Mouse (Mus musculus) inflammation-experienced regulatory T-cells, adult 6 months (primary cell): Measurements from ENCODE around the gene Zfp1. TPM values are rescaled to one million over a fixed set of nuclear protein-coding genes. Genes with fewer than 3 reads are reported as not detected.

Experiments used
- ATAC-seq: one replicate; pipeline ENCODE4 v1.8.0; 2017
- polyA plus RNA-seq, 3 experiments: library from polyadenylated mRNA; unstranded; fragments of 100-300 nt; shearing (Covaris generic); gene quantifications; one replicate each; pipeline ENCODE4 v1.2.1; 2017

The Zfp1 gene
- polyA plus RNA-seq, result 10 to 100 TPM; 15.6 to 46.2 (median 33.0) TPM

- ATAC-seq, result peak; percentile 78
Observed at GRCm38 (mm10) chr8:111643264-111644141, at the start of gene Zfp1. Gene Zfp1, plus strand, starts transcription at chr8:111643401.

DNA sequence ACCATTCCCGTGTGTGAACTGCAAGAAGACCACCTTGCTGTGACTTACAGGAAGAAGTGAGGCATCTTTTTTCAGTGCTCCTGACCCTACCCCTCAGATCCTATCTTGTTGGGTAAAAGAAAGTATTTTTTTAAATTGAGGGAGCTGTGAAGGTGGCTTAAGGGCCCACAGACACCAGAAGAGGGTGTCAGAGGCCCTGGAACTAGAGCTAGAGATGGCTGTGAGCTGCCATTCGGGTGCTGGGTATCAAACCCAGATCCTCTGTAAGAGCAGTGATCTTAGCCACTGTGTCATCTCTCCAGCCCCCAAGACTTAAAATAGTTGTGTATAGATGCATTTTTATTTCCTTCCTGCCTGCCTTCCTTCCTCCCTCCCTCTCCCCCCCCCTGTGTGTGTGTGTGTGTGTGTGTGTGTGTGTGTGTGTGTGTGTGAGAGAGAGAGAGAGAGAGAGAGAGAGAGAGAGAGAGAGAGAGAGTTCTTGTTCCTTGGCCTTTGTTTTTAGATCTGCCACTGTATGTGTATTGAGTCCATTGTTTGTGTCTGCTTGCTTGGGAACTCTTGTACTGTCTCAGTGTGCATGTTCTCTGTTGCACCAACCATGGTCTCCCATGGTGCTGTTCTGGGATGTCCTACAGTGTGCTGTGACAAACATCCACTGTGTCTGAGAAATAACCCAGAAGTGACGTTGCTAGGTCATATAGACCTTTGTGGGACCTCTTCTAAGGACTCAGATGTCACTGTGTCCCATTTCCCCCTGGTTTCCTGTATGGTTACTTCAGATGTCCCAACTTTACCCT, 49.0 kb upstream of the Zfp1 start:
- ATAC-seq, result no peak

- no peak for ATAC-seq
Observed at GRCm38 (mm10) chr8:111594951-111595350, 48.2 kb upstream of the Zfp1 start.

DNA sequence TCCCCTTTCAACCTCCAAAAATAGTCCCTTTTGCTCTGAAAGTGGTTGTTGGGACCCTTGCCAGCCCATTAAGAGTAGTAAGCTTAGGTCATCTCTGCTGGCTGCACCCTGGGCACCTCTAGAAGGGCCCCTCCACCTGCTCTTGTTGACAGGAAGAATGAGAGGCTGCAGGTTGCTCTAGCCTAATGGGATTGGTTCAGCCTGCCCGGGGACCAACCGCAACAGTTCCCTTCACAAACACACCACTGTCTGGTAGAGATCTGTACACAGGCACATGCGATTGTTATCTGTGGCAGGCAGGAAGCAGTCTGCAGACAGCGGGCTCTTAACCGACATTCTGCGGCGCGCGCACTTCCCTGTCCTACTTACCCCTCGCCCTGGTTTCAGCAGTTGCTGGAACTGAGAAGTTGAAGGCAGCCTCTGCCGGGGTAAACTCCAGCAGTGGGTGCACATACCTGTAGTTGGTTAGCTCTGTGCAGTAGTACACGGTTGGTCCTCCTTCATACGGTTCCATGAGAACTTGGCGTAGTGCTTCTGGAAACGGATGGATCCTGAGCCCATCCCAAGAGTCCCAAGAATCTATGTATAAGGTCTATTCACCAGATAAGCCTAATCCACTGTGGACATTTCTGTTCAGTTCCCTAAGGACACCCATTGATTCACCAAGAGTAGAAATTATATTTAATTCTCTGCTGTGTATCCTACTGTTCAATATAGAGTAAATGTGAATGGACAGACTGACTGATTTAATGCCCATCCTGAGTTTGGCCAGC, 47.3 kb upstream of the Zfp1 start:
- ATAC-seq, result peak; percentile 93

- ATAC-seq, result no peak
Observed at GRCm38 (mm10) chr8:111596485-111596821, 46.7 kb upstream of the Zfp1 start.

GRCm38 (mm10) chr8:111597310-111597709, 45.9 kb upstream of the Zfp1 start:
- no peak for ATAC-seq

DNA sequence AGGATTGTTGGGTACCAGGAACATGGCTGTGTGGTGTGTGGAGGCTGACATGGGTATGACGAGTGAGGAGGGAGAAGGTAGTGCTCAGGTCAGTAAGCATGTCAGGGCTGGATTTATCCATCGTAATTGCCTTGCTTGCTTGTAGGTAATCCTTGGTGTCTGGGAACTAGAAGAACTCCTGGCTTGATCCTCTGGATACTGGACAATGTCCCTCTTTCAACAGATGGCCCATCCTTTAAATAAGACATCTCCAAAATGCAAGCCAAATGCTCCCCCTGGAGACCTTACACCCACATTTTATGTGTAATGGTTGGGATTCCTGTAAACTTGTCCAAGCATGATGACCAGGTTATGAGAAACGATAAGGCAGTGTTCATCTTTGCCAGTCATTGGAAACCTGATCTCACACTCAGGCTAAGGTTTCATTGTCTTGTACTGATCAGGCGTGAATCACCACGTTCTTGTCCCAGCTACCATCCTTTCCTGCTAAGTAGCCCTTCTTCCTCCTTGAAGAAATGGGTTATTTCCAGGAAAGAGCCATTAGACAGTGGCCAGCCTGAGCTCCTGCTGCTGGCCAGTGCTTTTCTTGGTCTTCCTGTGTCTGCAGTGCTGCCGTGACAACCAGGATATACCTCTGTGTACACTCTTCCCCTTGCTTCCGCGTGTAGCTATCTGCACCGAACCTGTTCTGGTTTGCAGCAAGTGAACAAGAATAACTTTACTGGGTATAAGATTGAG, 43.3 kb upstream of the Zfp1 start:
- ATAC-seq, result no peak

- no peak for ATAC-seq
Observed at GRCm38 (mm10) chr8:111602050-111602449, 41.2 kb upstream of the Zfp1 start.

DNA sequence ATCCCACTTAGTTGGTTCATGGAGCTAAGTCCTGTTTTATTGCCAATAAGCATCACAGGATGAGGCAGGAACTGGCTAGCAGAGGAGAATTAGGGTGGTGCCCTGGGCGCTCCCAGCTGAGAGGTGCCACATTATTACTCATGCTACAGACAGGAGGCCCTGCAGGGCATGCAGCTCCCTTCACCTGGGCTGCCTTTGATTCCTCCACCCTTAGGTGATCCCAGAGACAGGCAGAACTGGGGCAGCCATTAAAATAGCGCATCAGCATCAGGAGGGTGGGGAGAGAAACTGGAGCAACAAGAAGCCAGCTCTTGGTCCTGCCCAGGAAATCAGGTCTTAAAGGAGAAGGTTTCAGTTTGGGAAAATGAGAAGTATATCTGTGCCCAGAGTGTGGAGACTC, 38.2 kb upstream of the Zfp1 start:
- ATAC-seq, result no peak

DNA sequence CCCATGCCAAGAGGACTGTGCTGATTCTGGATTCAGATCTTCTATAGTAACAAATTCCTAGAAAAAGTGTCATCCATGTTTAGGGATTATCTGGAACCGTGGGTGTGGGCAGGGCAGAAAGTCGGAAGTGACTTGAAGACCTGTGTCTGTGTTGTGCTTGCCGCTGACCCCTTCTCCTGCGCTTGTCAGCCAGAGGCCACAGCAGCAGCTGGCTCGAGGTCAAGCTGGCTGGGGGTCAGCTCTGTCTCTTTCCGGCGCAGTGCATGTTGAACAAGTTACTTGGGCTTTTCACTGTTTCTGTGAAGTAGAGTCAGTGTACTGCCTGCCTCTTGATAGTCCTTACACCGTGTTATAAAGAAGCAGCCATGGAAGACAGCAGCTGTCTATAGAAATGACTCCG, 36.2 kb upstream of the Zfp1 start:
- no peak for ATAC-seq

GRCm38 (mm10) chr8:111607414-111607813, 35.8 kb upstream of the Zfp1 start:
- ATAC-seq, result no peak

DNA sequence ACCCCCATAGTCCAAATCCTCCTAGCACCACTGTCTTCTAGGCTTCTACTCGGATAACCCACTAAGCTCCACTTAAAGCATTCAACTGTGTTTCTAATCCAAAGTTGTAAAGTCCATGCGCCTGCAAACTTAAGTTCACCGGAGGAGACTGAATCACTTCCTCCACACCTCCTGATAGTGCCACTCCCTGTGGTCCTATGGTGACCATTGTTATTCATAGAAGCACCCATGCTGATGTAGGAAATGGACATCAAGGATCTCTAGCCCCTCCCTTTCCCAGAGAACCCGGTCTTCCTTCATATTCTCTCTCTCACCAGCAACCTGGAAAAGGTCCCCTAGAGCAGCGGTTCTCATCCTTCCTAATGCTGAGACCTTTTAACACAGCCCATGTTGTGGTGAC, 30.0 kb upstream of the Zfp1 start:
- ATAC-seq, result no peak

DNA sequence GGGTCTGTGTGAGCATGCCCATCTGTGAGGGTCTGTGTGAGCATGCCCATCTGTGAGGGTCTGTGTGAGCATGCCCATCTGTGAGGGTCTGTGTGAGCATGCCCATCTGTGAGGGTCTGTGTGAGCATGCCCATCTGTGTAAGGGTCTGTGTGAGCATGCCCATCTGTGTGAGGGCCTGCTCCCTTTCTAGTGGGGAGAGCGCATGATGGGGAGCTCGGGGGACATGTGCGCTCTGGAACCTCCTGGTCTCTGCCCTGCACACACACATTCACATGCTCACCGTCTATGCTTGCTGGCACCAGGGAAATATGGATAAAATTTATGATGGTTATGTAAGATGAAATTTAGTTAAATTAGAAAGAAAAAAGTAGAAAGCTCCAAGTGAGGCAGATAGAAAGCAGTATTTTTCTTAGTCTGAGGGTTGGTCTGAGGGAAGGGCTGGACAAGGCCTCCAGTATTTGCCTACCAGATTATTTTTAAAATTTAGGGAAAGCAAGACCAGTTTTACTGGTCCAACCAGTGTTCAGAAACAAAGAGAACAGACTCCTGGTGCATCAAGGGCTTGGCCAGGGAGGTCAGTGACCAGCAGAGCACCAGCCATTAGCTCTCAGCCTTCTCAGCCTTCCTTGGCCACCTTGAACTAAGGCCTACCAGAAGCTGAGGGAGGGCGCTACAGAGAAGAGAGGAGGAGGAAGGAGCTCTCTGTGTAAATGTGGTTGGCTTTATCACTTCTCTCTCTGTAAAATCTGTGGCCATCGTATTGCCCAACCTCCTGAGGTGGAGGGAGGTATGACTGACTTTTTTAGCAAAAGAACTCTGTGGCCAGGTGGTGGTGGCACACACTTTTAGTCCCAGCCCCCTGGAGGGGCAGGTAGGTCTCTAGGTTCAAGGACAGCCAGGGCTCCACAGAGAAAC, 28.2 kb upstream of the Zfp1 start:
- no peak for ATAC-seq

- ATAC-seq, result no peak
Observed at GRCm38 (mm10) chr8:111617812-111618211, 25.4 kb upstream of the Zfp1 start.

DNA sequence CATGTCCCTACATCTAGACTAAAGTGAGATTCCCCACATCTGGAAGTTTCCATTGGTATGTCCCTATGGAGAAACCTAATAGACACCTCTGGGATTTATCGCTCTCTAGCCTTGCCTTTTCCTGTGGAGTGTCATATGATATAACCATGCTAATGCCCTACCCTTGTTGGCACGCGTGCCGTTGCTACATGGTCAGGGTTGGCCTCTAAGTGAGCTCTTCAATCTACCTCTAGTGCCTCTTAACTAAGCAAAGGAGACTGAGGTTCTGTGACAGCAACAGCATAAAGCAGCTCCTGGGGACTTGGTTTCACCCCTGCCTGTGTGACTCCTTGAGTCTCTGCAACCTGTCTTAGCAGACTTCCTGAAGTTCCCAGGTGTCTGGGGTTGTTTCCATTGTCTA, 24.9 kb upstream of the Zfp1 start:
- ATAC-seq, result no peak

DNA sequence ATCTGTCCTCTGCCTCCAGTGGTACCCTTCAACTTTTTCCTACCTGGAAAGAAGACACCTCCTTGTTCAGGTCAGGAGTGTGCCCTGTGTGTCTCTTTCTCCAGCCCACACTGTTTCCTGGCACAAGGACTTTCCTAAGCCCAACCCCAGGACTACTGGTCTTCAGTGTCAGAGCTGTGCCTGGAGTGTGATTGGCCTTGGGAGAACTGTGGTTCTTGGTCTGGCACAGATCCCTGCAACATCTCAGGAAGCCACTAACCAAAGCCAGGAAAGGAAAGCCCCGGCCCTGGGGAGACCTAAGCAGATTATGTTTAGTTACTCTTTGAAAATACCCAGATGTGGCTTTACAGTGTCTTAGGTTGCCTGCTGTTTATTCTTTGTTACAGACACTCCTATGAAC, 23.3 kb upstream of the Zfp1 start:
- no peak for ATAC-seq

DNA sequence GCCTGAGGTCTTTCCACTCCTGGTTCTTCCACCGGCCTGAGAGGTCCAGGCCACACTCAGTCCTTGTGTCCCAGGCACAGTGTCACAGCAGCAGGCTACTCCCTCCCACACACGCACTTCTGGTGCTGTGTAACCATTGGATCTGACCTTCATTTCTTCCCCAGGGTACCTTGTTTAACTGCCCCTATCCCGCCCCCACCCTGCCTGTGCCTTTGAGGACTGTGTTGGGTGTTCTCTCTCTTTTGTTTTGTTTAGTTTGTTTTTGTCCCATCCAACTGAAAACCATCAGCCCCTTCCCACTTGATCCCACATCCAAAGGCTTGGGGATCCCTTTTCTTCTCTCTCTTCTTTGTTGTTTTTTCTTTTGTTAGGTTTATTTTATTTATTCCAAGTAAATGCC, 21.1 kb upstream of the Zfp1 start:
- ATAC-seq, result no peak

DNA sequence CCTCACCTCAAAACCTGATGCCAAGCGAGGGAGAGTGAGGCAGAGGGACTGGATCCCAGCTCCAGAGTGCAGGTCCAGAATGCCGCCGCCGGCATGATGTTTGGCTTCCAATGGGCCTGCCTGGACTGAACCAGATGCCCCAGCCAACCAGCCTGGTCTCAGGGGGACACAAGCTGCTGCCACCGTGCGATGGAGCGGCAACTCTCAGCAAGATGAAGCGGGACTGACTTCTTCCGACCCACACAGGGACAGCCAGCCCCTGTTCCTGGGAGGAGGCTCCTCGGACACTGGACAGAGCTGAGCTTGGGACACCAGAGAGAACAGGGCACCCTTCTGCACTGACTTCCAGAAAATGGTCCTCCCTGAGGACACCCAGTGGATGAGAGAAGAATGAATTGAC, 20.6 kb upstream of the Zfp1 start:
- ATAC-seq, result no peak

- peak; percentile 23 for ATAC-seq
Observed at GRCm38 (mm10) chr8:111624081-111624852, 18.9 kb upstream of the Zfp1 start.

DNA sequence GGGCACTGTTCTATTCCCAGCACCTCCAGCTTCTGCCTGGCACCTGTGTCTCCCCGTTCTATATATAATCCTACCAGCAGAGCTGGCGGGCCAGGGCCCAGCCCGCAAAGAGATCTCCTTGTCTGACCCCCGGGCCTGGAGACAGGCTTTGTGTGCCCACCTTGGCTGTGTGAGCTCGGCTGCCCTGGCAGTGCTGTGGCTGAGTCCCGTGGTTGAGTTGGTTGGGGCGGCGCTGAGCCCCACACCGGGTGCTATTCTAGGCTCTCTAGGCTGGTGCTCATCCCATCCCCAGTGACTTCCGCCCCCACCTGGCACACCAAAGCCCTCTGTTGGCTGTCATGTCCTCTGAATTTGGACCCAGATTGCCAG, 18.4 kb upstream of the Zfp1 start:
- ATAC-seq, result no peak
